Mouse (Mus musculus): ENCODE results near the gene Vmn2r16.

Gene Vmn2r16

GRCm38 (mm10) chr5:109329862-109330261 is at the start of gene Vmn2r16:
Gene Vmn2r16 (plus strand): TSS chr5:109330162.
- no peak for DNase-seq (ENCODE audit: low spot score in 2 of 2)

GRCm38 (mm10) chr5:109294655-109295054 is 35.3 kb upstream of the Vmn2r16 start:
- no peak for DNase-seq (ENCODE audit: low spot score in 2 of 2)

GRCm38 (mm10) chr5:109297544-109297943 is 32.4 kb upstream of the Vmn2r16 start, which contains the start of gene Vmn2r15:
Gene Vmn2r15 (minus strand): TSS chr5:109297644.
- DNase-seq (ENCODE audit: low spot score in 2 of 2): no peak

GRCm38 (mm10) chr5:109419388-109419787 is 89.4 kb downstream of the Vmn2r16 start, which contains the start of gene Vmn2r17:
Gene Vmn2r17 (plus strand): TSS chr5:109419688.
- no peak for DNase-seq (ENCODE audit: low spot score in 2 of 2)
